Comparison of ENCODE assay signal across 17 mouse cellular contexts in the genomic region with DNA sequence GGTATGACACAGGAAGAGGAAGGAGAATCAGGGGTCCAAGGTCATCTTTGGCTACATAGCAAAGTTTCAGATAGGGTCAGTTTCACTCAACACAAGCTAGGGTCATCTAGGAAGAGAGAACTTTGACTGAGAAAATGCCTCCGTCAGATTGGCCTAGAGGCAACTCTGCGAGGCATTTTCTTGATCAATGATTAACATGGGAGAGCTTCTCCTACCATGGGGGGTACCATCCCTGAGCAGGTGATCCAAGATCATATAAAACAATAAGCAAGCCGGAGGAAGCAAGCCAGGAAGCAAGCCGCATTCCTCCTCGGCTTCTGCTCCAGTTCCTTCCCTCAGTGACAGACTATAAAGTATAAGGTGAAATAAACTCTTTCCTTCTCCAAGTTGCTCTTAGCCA.
"Had no signal": no experiment of that assay in that cellular context is flagged by ENCODE, and none has a peak within 500 bp of the region (broad histone marks: within the 10 kb centered on the region; RNA-seq: fewer than 3 reads in every experiment).

No protein-coding gene starts in this region.

- H3K9ac ChIP-seq: limb, embryonic 12.5 days; liver, embryonic 13.5 days; liver, postnatal 0 days; lung, embryonic 15.5 days; midbrain, embryonic 12.5 days; neural tube, embryonic 13.5 days had no signal

- ATAC-seq: hindbrain, embryonic 16.5 days; inflammation-experienced regulatory T-cells, adult 6 months; liver, postnatal 0 days; midbrain, embryonic 16.5 days had no signal

- H3K4me2 ChIP-seq: limb, embryonic 12.5 days; liver, embryonic 13.5 days; lung, embryonic 15.5 days; midbrain, embryonic 12.5 days; neural tube, embryonic 13.5 days had no signal

- H3K4me3 ChIP-seq: limb, embryonic 12.5 days; liver, embryonic 13.5 days; lung, embryonic 15.5 days; midbrain, embryonic 12.5 days; neural tube, embryonic 13.5 days had no signal

- DNase-seq: layer of hippocampus, adult 9-11 months; liver; liver, embryonic 13.5 days; liver, postnatal 0 days; lung, postnatal 14 days; retina, postnatal 1 day; right cerebral cortex, postnatal 4 days; spleen, adult 18-20 months; thymus, adult 18-20 months; thymus, postnatal 14 days had no signal

- H3K27ac ChIP-seq: limb, embryonic 12.5 days; liver, embryonic 13.5 days; lung, embryonic 15.5 days; midbrain, embryonic 12.5 days; neural tube, embryonic 13.5 days had no signal

- H3K36me3 ChIP-seq: limb, embryonic 12.5 days; liver, embryonic 13.5 days; lung, embryonic 15.5 days; midbrain, embryonic 12.5 days; neural tube, embryonic 13.5 days had no signal

- H3K9me3 ChIP-seq: limb, embryonic 12.5 days; liver, embryonic 13.5 days; lung, embryonic 15.5 days; midbrain, embryonic 12.5 days; neural tube, embryonic 13.5 days had no signal

- H3K4me1 ChIP-seq: liver, embryonic 13.5 days had no signal

- H3K27me3 ChIP-seq: liver, embryonic 13.5 days; lung, embryonic 15.5 days; midbrain, embryonic 12.5 days had no signal
